Mouse (Mus musculus): ENCODE measurements around the gene Lsg1. TPM values are rescaled to one million over a fixed set of nuclear protein-coding genes. Genes with fewer than 3 reads are reported as not detected.
A peak's percentile ranks its signal among the peaks of the same experiment; 100 is the strongest.

Lsg1 gene
- polyA plus RNA-seq, 1 experiment, result 31.3 TPM

GRCm38 (mm10) chr16:30590264-30591209, 3.1 kb upstream of the Lsg1 start:
- H3K4me1 ChIP-seq (ENCODE audit: control insufficient read depth, insufficient read depth, low read length), result peaks cover 3% of the 10 kb centered on the region; the same call in 1 of the 2 replicates
- TF ChIP-seq CTCF (IDR thresholded peaks at IDR 0.05; ENCODE audit: borderline replicate concordance, insufficient read depth, low read length), result no peak
- no peak for TF ChIP-seq POLR2A (IDR thresholded peaks at IDR 0.05; ENCODE audit: low read depth, low read length)
- no peak overlapping the region for H3K27ac ChIP-seq (ENCODE audit: insufficient read depth, low read length)
- H3K4me3 ChIP-seq (ENCODE audit: insufficient read depth, low read length), result no peak overlapping the region

- H3K4me3 ChIP-seq (ENCODE audit: insufficient read depth, low read length), result peak overlapping the region; percentile 92
- peaks cover 3% of the 10 kb centered on the region; the same call in 1 of the 2 replicates for H3K4me1 ChIP-seq (ENCODE audit: control insufficient read depth, insufficient read depth, low read length)
- TF ChIP-seq POLR2A (IDR thresholded peaks at IDR 0.05; ENCODE audit: low read depth, low read length) (no peak; the same call in 1 of the 2 replicates), CTCF (IDR thresholded peaks at IDR 0.05; ENCODE audit: borderline replicate concordance, insufficient read depth, low read length) (no peak)
- H3K27ac ChIP-seq (ENCODE audit: insufficient read depth, low read length), result no peak overlapping the region
Measured at GRCm38 (mm10) chr16:30586935-30587493, 378 bp downstream of the Lsg1 start.

- Histone ChIP-seq H3K4me1 (ENCODE audit: control insufficient read depth, insufficient read depth, low read length) (no peaks in the 10 kb centered on the region), H3K4me3 (ENCODE audit: insufficient read depth, low read length) (no peak overlapping the region), H3K27ac (ENCODE audit: insufficient read depth, low read length) (no peak overlapping the region)
- no peak for TF ChIP-seq POLR2A (IDR thresholded peaks at IDR 0.05; ENCODE audit: low read depth, low read length)
- no peak for TF ChIP-seq CTCF (IDR thresholded peaks at IDR 0.05; ENCODE audit: borderline replicate concordance, insufficient read depth, low read length)
Measured at GRCm38 (mm10) chr16:30580765-30581164, 6.6 kb downstream of the Lsg1 start.

GRCm38 (mm10) chr16:30576392-30576791, 11.0 kb downstream of the Lsg1 start:
- Histone ChIP-seq H3K4me1 (ENCODE audit: control insufficient read depth, insufficient read depth, low read length) (no peaks in the 10 kb centered on the region), H3K27ac (ENCODE audit: insufficient read depth, low read length) (no peak overlapping the region), H3K4me3 (ENCODE audit: insufficient read depth, low read length) (no peak overlapping the region)
- TF ChIP-seq CTCF (IDR thresholded peaks at IDR 0.05; ENCODE audit: borderline replicate concordance, insufficient read depth, low read length), result no peak

GRCm38 (mm10) chr16:30575815-30576214, 11.6 kb downstream of the Lsg1 start:
- H3K4me3 ChIP-seq (ENCODE audit: insufficient read depth, low read length), result no peak overlapping the region
- H3K4me1 ChIP-seq (ENCODE audit: control insufficient read depth, insufficient read depth, low read length), result no peaks in the 10 kb centered on the region
- TF ChIP-seq CTCF (IDR thresholded peaks at IDR 0.05; ENCODE audit: borderline replicate concordance, insufficient read depth, low read length), result no peak
- no peak for TF ChIP-seq POLR2A (IDR thresholded peaks at IDR 0.05; ENCODE audit: low read depth, low read length)
- no peak overlapping the region for H3K27ac ChIP-seq (ENCODE audit: insufficient read depth, low read length)

- Histone ChIP-seq H3K4me1 (ENCODE audit: control insufficient read depth, insufficient read depth, low read length) (no peaks in the 10 kb centered on the region), H3K4me3 (ENCODE audit: insufficient read depth, low read length) (no peak overlapping the region), H3K27ac (ENCODE audit: insufficient read depth, low read length) (no peak overlapping the region)
- TF ChIP-seq CTCF (IDR thresholded peaks at IDR 0.05; ENCODE audit: borderline replicate concordance, insufficient read depth, low read length), result no peak
- no peak for TF ChIP-seq POLR2A (IDR thresholded peaks at IDR 0.05; ENCODE audit: low read depth, low read length)
Measured at GRCm38 (mm10) chr16:30572239-30572638, 15.2 kb downstream of the Lsg1 start.

GRCm38 (mm10) chr16:30571378-30571777, 16.0 kb downstream of the Lsg1 start:
- no peak overlapping the region for H3K27ac ChIP-seq (ENCODE audit: insufficient read depth, low read length)
- TF ChIP-seq CTCF (IDR thresholded peaks at IDR 0.05; ENCODE audit: borderline replicate concordance, insufficient read depth, low read length) (no peak), POLR2A (IDR thresholded peaks at IDR 0.05; ENCODE audit: low read depth, low read length) (no peak)
- no peak overlapping the region for H3K4me3 ChIP-seq (ENCODE audit: insufficient read depth, low read length)
- no peaks in the 10 kb centered on the region for H3K4me1 ChIP-seq (ENCODE audit: control insufficient read depth, insufficient read depth, low read length)

GRCm38 (mm10) chr16:30570173-30570572, 17.2 kb downstream of the Lsg1 start:
- H3K27ac ChIP-seq (ENCODE audit: insufficient read depth, low read length), result no peak overlapping the region
- TF ChIP-seq CTCF (IDR thresholded peaks at IDR 0.05; ENCODE audit: borderline replicate concordance, insufficient read depth, low read length), result no peak
- TF ChIP-seq POLR2A (IDR thresholded peaks at IDR 0.05; ENCODE audit: low read depth, low read length), result no peak
- H3K4me3 ChIP-seq (ENCODE audit: insufficient read depth, low read length), result no peak overlapping the region
- H3K4me1 ChIP-seq (ENCODE audit: control insufficient read depth, insufficient read depth, low read length), result no peaks in the 10 kb centered on the region

- Histone ChIP-seq H3K4me1 (ENCODE audit: control insufficient read depth, insufficient read depth, low read length) (no peaks in the 10 kb centered on the region), H3K4me3 (ENCODE audit: insufficient read depth, low read length) (no peak overlapping the region), H3K27ac (ENCODE audit: insufficient read depth, low read length) (no peak overlapping the region)
- TF ChIP-seq CTCF (IDR thresholded peaks at IDR 0.05; ENCODE audit: borderline replicate concordance, insufficient read depth, low read length), result no peak
- no peak for TF ChIP-seq POLR2A (IDR thresholded peaks at IDR 0.05; ENCODE audit: low read depth, low read length)
Measured at GRCm38 (mm10) chr16:30565631-30566030, 21.8 kb downstream of the Lsg1 start.

- TF ChIP-seq POLR2A (IDR thresholded peaks at IDR 0.05; ENCODE audit: low read depth, low read length), result no peak
- TF ChIP-seq CTCF (IDR thresholded peaks at IDR 0.05; ENCODE audit: borderline replicate concordance, insufficient read depth, low read length), result no peak
- no peaks in the 10 kb centered on the region for H3K4me1 ChIP-seq (ENCODE audit: control insufficient read depth, insufficient read depth, low read length)
- H3K27ac ChIP-seq (ENCODE audit: insufficient read depth, low read length), result no peak overlapping the region
- no peak overlapping the region for H3K4me3 ChIP-seq (ENCODE audit: insufficient read depth, low read length)
Measured at GRCm38 (mm10) chr16:30560601-30561000, 26.8 kb downstream of the Lsg1 start.
